Mouse (Mus musculus) layer of hippocampus, adult 9-11 months (tissue): ENCODE measurements around the gene Rab7b.
A peak's percentile ranks its signal among the peaks of the same experiment; 100 is the strongest.

ENCODE experiments used
- DNase-seq: peaks from one replicate; pipeline ENCODE4 v3.0.0; 2022

The Rab7b gene

DNA sequence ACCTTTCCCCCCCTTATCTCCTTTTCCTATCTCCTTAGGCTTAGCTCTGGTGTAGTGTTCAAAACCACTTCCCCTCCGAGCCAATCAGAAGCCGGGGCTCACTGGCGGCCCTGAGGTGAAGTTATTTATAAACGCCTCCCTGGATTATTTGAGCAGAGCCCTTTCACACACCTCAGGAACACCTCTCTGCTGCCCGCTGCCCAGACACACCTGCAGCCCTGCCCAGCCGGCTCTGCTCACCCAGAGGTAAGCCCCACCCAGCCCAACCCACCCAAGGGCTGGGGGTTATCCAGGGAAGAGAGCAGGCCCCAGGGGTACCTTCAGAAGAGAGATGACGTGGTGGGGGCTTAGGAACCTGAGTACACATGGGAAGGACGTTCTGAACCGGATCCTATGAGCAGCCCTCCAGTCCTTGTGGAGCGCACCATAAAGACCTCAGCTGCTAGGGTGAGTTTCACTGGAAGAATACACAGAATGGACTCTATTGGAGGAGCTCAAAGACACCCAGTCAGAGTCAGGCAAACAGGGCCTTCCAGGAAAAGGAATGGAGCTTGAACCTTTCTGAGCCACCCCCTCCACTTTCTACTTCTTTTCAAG is 55.5 kb downstream of the Rab7b start, which contains the start of gene Slc26a9:
Gene Slc26a9 (plus strand): TSS at position 155 of the 597 bp plus-strand sequence.
- DNase-seq = no peak

DNA sequence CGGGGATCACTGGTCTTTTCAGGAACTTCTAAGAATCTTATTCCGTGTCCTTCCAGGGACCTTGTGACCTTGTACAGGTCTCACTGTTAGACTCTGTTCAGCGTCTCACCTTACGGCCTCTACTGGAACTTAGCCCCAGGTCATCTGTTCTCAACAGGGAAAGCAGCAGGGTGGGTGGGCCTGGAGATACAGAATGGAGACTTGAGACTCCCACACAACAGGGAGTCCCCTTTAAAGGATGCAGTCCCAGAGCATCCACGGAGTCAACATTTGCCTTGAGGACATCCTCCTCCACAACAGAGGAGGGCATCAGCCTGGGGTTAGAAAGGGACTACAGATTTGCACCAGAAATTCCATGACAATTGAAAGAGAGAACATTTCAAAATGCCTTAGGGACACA is 56.9 kb downstream of the Rab7b start:
- DNase-seq = no peak

DNA sequence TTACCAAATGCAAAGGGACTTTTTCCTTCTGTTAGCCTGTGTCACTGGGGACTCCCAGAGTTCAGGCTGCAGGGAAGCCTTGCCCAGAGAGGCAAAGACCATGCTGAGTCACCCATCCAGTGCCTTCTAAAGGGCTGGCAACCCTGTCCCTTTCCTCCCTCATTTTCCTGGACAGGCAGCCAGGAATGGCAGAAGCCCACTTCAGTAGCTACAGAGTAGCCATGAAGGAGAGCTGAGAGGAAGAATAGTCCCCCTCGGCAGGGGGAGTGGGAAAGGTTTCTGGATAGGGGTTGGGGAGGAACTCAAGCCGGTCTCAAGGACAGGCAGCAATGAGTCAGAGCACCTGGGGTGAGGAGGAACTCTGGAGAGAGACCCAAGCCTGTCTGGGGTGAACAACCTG is 59.3 kb downstream of the Rab7b start:
- DNase-seq = no peak

- DNase-seq = no peak
Observed at GRCm38 (mm10) chr1:131748636-131749035, 60.1 kb downstream of the Rab7b start.

DNA sequence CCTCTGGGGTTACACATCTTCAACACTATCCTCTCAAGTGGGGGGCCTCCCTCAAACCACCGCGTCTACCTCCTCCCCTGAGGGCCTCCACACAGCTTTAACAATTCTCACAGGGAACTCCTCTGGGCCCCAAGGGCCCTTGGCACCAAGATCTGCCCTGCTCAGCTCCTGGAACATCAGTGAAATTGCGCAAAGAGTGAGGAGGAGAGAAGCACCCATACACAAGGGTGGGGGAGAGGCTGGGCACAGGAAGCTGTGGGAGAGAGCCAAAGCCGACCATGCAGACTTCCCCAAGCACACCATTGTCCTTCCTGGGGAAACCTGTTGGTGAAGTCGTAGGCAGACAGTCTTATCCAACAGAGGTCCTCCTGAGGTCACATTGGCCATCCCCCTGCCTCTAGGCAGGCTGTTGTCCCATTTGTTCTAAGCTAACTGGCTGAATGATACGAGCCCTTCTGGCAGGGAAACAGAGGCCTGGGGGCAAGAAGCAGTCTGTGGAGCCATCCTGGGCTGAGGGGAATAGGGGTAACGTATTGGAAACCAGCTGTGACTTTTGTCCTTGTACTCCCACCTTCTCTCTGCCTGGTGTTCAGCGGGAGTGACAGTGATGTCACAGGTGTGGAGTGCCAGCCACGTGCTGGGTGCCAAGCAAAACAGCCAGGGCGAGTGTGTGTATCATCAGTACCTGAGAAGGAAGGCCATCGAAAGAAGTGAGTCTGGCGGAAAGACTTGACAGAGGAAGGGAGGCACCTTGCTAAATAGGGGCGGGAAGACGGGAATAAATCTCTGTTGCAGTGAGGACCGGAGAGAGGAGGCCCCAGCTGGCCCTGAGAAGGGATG is 61.4 kb downstream of the Rab7b start:
- no peak for DNase-seq

DNA sequence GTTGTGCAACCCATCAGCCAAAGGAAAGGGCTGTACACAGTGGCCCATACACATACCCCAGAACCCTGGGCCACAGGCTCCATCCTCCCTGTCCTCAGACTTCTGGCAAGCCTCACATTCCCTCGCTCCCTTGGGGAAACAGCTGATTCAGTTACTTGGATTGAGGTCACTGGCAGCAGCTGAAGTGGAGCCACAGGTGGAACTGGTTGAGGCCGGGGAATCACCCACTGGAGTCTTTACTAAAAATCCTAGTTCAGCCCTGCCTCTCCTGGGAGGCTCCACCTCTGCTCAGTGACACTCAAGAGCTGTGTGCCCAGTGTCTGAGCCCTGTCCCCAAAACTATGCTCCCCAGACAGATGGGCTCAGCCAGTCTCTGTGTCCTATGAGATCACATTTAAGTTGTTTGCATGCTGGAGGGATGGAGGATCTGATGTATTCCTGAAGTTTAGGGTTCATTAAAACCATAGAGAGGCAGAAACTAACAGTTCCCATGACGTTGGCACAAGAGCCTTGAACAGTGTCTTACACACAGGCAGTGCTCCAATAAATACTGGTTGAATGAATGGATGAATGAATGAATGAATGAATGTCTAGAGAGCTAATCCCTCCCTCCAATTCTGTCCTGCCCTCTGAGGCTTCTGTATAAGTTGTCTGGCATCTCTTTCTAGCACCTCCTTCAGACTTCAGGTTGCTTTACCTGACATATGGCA is 62.8 kb downstream of the Rab7b start:
- no peak for DNase-seq

DNA sequence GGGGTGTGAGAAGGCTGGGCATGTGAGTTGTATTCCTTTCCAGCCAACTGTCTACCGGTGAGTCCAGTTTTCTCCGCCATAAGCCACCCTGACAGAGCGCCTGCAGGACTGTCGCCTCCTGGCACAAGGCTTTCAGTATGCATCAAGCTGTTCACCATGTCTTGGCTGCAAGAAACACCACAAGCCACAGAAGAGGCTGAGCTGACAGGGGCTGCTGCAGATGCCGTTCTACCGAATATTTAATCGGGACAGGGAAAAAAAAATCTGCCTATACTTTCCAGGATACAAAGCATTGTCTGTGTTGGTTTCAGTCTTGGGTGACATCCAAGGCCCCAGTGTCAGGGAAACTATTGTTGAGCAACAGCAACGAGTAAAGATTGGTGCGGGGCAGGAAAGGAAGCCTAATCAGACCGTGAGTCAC is 63.4 kb downstream of the Rab7b start:
- DNase-seq = peak; percentile 32

- DNase-seq = no peak
Observed at GRCm38 (mm10) chr1:131754212-131754829, 65.8 kb downstream of the Rab7b start.

DNA sequence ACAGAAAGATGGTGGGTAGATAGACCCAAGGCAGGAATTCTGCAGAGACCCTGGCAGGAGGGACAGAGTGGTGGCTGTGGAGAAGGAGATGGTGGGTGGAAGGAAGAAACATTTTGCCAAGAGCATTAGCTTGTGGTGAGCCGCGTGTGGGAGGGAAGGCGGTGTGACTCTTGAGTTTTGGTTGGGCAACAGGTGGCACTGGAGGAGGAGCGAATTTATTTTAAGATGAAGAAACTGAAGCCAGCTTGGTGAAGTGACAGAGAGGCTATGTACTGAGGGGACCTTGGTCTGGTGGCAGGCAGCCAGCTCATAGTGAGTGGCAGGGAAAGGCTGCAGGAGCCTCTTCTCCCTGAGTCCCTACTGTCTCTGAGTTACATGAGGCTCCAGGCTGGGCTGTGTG is 66.4 kb downstream of the Rab7b start:
- peak; percentile 65 for DNase-seq

DNA sequence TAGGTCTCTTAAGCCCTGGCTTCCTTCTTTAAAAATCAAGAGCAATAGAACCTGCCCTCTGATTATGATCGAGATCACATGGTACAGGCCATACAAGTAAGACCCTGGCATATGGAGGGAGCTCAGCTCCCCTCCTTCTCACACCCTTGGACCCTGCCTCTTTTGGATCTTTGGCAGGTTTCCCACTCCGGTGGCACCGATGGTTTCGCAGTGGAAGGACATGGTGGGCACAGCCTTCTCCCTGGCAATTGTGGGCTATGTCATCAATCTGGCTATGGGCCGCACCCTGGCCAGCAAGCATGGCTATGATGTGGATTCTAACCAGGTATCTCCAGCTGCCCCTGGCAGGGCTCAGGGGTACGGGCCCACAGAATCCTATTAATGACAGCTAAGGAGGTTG is 68.7 kb downstream of the Rab7b start:
- no peak for DNase-seq

GRCm38 (mm10) chr1:131758796-131759195 is 70.3 kb downstream of the Rab7b start:
- DNase-seq = no peak

GRCm38 (mm10) chr1:131759667-131760427 is 71.4 kb downstream of the Rab7b start:
- no peak for DNase-seq

- no peak for DNase-seq
Observed at GRCm38 (mm10) chr1:131760428-131760820, 71.9 kb downstream of the Rab7b start.

- no peak for DNase-seq
Observed at GRCm38 (mm10) chr1:131761079-131761831, 72.8 kb downstream of the Rab7b start.

GRCm38 (mm10) chr1:131763683-131764082 is 75.2 kb downstream of the Rab7b start:
- no peak for DNase-seq

DNA sequence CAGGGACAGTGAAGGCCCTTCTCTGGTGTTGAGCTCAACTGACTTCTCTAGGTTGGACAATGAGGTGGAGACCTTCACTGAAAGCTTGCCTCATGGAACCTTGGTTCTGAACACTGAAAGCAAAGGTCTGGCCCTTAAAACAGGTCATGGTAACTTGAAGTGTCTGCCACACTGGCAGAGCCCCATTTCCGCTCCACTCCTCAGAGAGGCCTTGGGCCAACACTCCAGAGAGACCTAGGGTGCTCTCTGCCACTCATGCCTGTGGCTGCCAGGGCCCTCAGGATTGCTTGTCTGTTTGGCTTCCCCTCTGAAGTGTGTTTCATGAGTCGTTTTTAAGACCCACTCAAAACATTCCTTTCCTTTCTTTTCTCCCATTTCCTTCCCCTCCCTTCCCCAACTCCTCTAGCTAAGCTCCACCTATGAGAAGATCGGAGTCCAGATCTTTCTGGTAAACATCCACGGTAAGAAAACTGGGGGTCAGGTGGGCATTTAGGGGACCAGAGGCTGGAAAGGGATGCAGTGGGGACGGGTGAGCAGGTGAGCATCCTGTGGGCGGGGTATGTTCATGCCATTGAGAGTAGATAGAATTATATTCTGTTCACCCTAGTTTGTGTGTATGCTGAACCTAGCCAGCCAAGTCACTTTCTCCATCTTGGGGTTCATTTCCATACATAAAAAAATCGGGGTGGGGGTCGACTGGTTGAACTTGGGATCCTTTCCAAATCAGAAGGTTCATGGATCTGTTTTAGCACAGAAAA is 76.3 kb downstream of the Rab7b start:
- DNase-seq = no peak
